Mouse (Mus musculus): ENCODE data around the gene Spata5. TPM values are rescaled to one million over a fixed set of nuclear protein-coding genes. Genes with fewer than 3 reads are reported as not detected.
"Not testable (repeated sequence)": the region's sequence is repeated elsewhere in the genome, so short reads cannot be mapped to it uniquely, and the experiment has no call there.

The Spata5 gene
- total RNA-seq, 2 experiments from 2014 or later, result 28.1 to 29.2 TPM

DNA sequence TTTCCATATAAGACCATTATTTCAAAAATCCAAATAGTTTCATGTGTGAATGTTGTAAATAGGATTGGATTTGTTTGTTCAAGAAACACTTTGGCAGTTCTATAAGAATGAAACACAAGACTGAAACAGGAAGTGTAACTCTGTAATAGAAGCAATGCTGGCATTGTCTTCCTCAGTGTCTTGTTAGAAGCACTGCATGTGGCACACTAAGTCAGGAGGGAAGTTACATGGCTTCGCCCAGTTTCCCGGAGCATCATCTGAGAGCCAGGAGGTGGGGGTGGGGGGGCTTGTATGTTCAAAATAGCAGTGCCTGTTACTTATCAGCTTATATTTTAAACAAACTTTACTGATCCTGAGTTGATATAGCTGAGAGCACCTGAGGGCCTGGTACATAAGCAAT lies 82.9 kb downstream of the Spata5 start:
- intact Hi-C loops (cut with DNase I), result no loop called here

GRCm38 (mm10) chr3:37503846-37504245 lies 84.2 kb downstream of the Spata5 start:
- no peak for DNase-seq
- intact Hi-C loops (cut with DNase I), result no loop called here

More for the DNA sequence above, 82.9 kb downstream of the Spata5 start:
- no peak for DNase-seq

DNA sequence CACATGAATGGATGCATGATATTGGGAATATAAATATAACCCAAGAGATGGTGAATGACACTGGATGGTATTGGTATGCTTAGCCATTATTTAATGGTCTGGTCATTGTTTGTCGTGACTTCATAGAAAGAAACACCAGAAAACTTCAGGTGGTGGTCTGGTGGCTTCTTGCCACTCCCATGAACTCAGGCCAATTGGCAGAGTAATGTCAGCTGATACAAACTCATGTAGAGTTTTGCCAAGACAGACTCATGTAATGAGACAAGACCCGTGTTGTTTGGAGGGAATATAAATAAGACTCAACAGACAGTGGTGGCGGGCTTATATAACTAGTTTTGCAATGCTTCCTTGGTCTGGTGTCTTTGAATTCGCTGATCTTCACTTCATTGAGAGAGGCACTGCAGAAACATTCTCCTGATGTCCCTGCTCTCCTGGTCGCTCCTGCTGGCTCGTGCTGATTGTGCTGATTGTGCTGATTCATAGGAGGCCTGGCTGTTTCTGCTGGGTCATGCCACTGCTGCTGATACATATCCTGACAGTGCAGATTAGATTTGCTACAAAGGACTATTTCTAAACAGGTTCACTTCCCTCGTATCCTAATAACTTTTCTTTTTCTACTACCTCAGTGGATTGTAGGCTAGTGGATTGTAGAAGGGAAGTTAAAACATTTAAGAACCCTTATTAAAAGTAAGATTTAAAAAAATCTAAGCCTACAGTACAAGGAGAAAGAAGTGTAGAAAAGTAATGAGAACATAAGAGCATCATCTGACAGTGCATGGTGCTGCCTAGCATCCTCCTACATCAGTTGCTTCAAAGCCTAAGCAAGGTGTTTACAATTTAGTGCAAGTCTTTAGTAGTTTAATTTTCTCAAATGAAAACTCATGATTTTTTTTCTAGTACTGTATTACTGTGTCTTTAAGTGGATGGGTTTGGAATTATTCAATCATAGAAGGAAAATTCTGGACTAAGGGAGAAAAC lies 90.6 kb downstream of the Spata5 start:
- DNase-seq, result no peak
- intact Hi-C loops (cut with DNase I), result no loop called here

DNA sequence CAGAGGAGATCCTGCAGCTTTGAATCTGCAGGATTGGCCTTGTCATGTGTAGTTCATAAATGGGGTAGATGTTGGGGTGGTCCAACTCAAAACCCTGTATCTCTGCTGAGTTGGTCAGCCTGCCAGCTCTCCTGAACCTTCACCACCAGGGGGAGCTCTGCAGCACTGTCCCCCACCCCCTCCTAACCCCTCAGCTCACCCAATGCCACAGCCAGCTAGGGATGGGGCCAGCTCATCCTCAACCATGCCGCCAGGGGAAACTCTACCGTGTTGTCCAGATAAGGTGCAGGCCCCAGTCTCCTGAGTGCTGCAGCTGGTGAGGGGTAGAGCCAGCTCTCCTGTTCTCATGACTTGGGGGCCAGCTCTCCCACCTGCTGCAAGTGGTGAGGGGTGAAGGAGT lies 95.8 kb downstream of the Spata5 start:
- intact Hi-C loops (cut with DNase I), result no loop called here
- DNase-seq, result peak; percentile 55

- no peak for DNase-seq
- intact Hi-C loops (cut with DNase I), result no loop called here
Measured at GRCm38 (mm10) chr3:37516379-37516778, 96.7 kb downstream of the Spata5 start.

DNA sequence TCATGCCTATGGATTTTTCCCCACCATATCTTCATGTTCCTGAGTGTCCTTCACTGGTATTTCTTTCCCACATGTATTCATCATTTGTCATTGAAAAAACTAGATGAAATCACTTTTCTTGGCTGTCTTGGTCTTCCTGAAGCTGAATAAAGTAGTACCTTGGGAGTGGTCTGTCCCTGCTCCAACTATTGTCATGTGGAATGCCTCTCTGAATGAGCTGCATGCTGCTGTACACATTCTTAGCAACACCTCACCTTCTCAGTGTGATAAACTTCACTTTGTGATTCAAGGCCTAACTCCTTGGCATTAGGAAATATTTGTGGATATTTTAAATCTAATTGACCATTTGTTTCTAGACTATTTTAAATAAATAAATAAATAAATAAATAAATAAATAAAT lies 98.9 kb downstream of the Spata5 start:
- intact Hi-C loops (cut with DNase I), result no loop called here
- DNase-seq, result no peak

DNA sequence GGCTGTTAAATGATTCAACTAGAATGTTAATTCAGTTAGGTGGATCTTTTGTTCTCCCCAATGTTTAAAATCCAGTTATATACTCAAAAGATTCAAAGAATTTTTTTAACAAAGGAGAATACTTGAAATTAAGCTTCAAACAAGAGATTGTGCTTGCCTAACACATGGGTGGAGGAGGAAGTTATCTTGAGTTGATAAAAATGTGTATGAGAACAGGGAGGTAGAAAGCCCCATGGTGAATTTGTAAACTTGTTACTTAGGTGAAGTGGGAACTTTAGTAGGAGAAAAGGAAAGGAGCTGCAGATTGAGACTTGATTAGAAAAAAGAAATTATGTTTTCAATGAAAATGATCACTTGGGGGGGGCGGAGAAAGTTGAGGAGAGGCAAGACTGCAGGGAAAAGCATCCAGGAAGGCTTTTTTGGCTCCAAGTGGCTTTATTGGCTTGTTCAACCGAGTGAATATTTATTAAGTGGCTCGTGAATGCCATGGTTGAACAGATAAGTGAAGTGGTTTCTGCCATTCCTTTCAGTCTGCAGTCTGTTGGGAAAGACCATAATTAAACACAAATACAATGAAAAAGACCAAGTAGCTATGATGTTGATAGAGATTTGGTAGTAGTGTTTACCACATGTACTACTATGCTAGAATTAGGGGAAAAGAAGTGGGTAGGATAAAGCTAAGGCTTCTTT lies 100.8 kb downstream of the Spata5 start:
- DNase-seq, result no peak
- intact Hi-C loops (cut with DNase I), result no loop called here

DNA sequence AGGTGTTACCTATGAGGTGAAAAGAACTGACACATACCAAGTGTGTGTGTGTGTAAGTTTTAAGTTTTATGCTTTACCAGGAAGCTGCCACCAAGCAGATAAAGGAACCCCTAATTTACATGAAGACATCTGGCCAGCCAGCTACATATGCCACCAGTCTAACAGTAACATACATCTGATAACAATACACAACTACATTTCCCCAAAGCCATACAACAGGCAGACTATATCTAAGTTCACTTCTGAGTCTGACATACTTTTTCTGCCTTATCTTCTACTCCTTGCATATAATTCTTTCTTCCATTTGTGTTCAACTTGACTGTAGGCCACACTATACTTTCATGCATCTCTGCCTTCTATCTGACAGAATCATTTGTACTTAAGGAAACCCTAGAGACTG lies 112.4 kb downstream of the Spata5 start:
- no peak for DNase-seq
- intact Hi-C loops (cut with DNase I), result no loop called here

DNA sequence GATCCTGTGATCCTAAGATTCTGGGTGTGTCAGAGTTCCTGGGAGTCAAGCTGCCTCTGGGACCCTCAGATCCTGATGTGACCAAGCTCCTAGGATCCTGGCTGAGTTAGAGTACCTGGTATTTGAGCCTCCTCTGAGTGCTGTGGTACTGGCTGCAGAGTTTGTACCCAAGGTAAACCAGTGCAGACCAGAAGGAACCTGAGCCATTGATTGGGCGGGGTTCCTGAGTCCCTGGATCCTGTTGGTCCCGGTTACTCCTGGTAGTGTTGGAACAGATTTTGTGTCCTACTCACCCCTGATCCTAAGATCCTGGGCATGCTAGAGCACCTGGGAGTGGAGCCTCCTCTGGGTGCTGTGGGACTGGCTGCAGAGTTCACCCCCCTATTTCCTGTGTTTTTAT lies 121.0 kb downstream of the Spata5 start:
- intact Hi-C loops (cut with DNase I); DNase-seq: not testable (repeated sequence)

DNA sequence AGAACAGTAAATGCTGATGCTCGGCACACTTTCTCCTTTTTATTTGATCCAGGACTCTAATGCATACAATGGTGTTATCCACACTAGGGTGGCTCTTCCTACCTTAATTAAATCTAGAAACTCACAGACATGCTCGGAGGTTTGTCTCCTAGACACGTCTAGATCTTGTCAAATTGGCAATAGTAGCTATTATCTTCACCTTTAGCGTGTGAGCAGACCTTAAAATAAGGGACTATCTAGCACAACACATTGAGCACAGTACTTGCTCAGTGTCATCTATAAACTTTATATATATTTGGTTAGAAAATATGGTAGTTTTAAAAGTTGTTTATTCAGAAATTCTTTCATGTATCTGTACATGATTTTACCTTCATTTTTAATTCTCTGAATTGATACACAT lies 126.7 kb downstream of the Spata5 start:
- intact Hi-C loops (cut with DNase I), result no loop called here
- DNase-seq, result no peak

DNA sequence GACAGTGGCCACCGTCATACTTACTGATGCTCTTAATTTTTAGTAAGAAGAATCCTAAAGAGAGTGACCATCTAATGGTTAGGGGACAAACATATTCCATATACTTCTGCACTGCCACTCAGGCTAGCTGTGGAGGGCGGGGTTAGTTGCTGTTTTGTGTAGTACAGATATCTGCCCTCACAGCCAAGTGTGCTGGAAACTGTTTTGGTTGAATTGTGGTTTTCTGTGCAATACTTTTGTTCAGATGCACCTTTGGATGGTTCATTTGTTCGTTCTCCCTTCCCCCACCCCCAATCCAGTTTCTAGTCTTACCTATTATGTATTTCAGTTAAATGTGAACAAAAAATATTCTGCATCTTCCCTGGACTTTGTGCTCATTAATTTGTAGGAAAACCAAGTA lies 130.5 kb downstream of the Spata5 start:
- intact Hi-C loops (cut with DNase I), result no loop called here
- DNase-seq, result no peak

- DNase-seq, result no peak
- intact Hi-C loops (cut with DNase I), result no loop called here
Measured at GRCm38 (mm10) chr3:37550594-37550993, 130.9 kb downstream of the Spata5 start.

DNA sequence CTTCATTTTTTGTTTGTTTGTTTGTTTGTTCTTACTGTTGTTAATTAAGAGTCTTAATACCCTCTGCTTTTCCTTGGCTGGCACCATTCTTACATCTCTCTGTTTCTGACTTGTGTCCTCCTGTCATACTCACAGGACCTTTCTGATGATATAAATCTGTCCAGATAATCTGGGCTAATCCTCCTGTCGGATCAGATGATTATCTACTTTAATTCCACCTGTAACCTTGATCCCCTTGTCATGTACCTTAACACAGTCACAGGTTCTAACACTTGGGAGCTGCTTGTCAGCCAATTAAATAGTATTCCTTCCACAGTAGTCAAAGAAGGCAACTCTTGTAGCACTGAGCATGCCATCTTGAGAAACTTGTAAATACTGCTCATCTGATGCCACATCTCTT lies 131.8 kb downstream of the Spata5 start:
- DNase-seq, result no peak
- intact Hi-C loops (cut with DNase I), result no loop called here

GRCm38 (mm10) chr3:37552244-37552643 lies 132.5 kb downstream of the Spata5 start:
- no peak for DNase-seq
- intact Hi-C loops (cut with DNase I), result no loop called here

DNA sequence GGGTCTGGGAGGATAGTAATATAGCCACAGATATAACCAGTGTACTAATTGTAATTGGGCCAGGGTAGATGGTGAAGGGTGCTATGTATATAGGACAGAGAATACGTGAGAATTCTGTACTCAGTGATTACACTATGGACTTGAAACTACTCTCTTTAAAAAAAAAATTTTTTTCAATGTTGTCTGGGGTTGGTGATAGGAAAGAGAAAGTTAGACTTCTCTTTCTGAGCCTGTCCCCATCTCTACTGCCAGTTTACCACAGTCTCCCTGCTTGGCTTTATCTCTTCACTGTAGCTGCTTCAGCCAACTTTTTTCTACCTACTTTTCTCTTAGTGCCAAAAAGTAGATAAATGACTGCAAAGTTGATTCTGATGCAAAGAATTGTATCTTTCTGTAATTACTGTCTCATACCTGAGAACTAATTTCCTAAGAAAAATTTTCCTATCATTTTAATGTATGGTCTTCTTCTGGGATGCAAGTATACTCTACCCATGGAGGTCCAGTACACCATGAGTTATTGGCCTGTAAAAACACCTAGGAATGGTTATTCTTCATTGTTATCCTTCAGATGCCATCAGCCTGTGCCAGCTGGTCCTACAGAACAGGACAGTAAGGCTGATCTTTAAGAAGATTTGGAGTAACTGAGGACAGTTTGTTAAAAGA lies 133.8 kb downstream of the Spata5 start:
- no peak for DNase-seq
- intact Hi-C loops (cut with DNase I), result no loop called here

GRCm38 (mm10) chr3:37556412-37557113 lies 136.9 kb downstream of the Spata5 start:
- DNase-seq, result no peak

DNA sequence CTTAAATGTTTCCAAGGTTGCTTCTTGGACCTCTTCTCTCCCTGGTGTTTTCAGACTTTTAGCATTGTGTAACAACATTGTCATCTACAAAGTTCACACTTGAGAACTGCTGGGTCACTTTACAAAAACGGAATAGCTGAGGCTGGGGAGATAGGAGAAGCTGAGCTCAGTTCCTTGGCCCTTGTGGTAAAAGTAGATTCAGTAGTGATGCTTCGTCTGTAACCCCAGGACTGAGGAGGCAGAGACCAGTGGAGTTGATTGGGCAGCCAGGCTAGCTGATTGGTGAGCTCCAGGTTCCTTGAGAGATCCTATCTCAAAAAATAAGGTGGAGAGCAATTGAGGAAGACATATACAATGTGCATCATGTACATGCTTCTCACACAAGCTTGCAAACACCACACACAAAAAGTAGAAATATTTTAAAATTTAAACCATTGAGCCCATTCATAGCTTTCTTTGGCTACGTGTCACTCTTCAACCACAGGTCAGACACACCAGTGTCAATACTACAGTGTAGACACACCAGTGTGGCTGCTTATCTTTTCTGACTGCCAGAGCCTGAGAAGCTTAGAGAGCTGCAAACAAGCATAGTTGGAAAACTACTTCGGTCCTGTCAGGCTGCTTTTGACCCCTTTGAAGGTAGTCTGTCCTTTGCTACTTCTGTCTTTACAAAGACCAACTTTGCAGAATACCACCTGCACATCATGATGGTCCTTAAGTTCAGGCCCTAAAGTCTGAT lies 138.2 kb downstream of the Spata5 start:
- intact Hi-C loops (cut with DNase I), result no loop called here
- no peak for DNase-seq

More at GRCm38 (mm10) chr3:37556412-37557113, 136.9 kb downstream of the Spata5 start:
- intact Hi-C loops (cut with DNase I), result no loop called here

DNA sequence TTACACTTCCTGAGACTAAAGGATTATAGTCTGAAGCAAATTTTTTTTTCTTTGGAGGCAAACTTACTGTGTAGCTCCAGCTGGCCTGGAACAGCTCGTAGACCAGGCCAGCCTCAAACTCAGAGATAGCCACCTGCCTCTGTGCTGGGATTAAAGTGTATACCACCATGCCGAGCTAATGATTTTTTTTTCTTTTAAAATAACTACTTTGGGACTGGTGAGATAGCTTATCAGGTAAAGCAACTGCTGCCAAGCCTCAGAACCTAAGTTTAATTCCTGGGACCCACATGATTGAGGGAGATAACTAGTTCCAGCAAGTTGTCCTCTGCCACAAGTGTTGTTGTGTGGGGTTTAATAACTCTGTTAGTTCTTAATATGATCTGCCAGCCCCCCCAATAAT lies 139.6 kb downstream of the Spata5 start:
- intact Hi-C loops (cut with DNase I), result no loop called here
- DNase-seq, result no peak

DNA sequence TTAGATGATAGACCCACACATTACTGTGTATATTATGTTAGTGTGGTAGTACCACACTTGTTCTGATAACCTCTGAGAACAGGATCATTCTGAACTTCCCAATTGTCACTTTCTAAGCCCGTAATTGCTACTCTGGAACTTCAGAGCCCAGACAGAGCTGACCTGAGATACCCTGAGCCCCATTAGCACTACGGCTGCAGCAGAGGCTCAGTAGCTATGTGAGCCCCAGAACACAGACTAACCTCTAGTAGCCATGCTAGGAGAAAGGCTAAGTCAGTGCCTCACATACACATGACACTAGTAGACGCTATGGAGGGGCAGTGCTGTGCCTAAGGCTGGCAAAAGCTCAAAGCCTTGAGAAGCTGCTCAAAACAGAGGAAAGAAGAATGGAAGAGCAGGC lies 141.8 kb downstream of the Spata5 start:
- DNase-seq, result no peak
- intact Hi-C loops (cut with DNase I), result no loop called here

DNA sequence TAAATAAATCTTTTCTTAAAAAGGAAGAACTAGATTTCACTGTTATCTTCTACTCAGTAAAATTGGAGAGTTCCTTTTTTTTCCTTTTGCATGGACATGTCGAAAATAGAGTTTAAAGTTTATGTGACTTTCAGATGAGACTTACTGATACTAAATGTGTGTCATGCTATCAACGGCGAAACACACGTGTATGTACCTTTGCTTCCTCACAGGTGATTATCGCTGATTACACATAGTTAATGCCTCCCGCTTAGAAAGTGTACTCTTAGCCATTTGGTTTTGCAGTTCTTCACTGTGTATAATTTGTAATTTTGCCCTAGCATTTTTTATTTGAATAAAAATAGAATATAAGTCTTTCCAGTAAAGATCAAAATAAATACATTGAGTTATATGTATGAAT lies 146.4 kb downstream of the Spata5 start:
- intact Hi-C loops (cut with DNase I), result no loop called here
- DNase-seq, result no peak

Measured in left cerebral cortex, postnatal 4 days (tissue).